Mouse (Mus musculus) naive thymus-derived CD4-positive, alpha-beta T cell, adult 2 months (primary cell): ENCODE results near the gene Creb1.
A peak's percentile ranks its signal among the peaks of the same experiment; 100 is the strongest.
"Not testable (repeated sequence)": the region's sequence is repeated elsewhere in the genome, so short reads cannot be mapped to it uniquely, and the experiment has no call there.

Experiments used
- DNase-seq: peaks from one replicate; pipeline ENCODE4 v3.0.0-alpha.2; 2011; ENCODE audit warnings: low read depth

The Creb1 gene

GRCm38 (mm10) chr1:64543750-64544149 lies 11.3 kb downstream of the Creb1 start:
- peak; percentile 62 for DNase-seq

- no peak for DNase-seq
Observed at GRCm38 (mm10) chr1:64546070-64546469, 13.6 kb downstream of the Creb1 start.

- DNase-seq, result no peak
Observed at GRCm38 (mm10) chr1:64549380-64549779, 16.9 kb downstream of the Creb1 start.

GRCm38 (mm10) chr1:64551908-64552307 lies 19.5 kb downstream of the Creb1 start:
- no peak for DNase-seq

GRCm38 (mm10) chr1:64560105-64560504 lies 27.7 kb downstream of the Creb1 start:
- no peak for DNase-seq

- DNase-seq, result no peak
Observed at GRCm38 (mm10) chr1:64568206-64568605, 35.8 kb downstream of the Creb1 start.

GRCm38 (mm10) chr1:64576022-64576421 lies 43.6 kb downstream of the Creb1 start:
- no peak for DNase-seq

GRCm38 (mm10) chr1:64576732-64577131 lies 44.3 kb downstream of the Creb1 start:
- DNase-seq, result no peak

GRCm38 (mm10) chr1:64577911-64578310 lies 45.5 kb downstream of the Creb1 start:
- not testable (repeated sequence) for DNase-seq

- DNase-seq, result no peak
Observed at GRCm38 (mm10) chr1:64578801-64579200, 46.4 kb downstream of the Creb1 start.

- DNase-seq, result no peak
Observed at GRCm38 (mm10) chr1:64598926-64599325, 66.5 kb downstream of the Creb1 start.

- no peak for DNase-seq
Observed at GRCm38 (mm10) chr1:64600413-64601077, 68.1 kb downstream of the Creb1 start.

- DNase-seq, result no peak
Observed at GRCm38 (mm10) chr1:64601242-64601842, 68.9 kb downstream of the Creb1 start.

GRCm38 (mm10) chr1:64603381-64603780 lies 70.9 kb downstream of the Creb1 start:
- peak; percentile 25 for DNase-seq

- no peak for DNase-seq
Observed at GRCm38 (mm10) chr1:64609145-64609544, 76.7 kb downstream of the Creb1 start.

GRCm38 (mm10) chr1:64609976-64610375 lies 77.5 kb downstream of the Creb1 start:
- no peak for DNase-seq

- DNase-seq, result no peak
Observed at GRCm38 (mm10) chr1:64614311-64614710, 81.9 kb downstream of the Creb1 start.

GRCm38 (mm10) chr1:64614801-64615345 lies 82.4 kb downstream of the Creb1 start:
- DNase-seq, result no peak

GRCm38 (mm10) chr1:64615531-64615991 lies 83.1 kb downstream of the Creb1 start:
- DNase-seq, result no peak

- DNase-seq, result no peak
Observed at GRCm38 (mm10) chr1:64616076-64616475, 83.6 kb downstream of the Creb1 start.

GRCm38 (mm10) chr1:64616531-64616880 lies 84.1 kb downstream of the Creb1 start:
- DNase-seq, result peak; percentile 43

- peak; percentile 87 for DNase-seq
Observed at GRCm38 (mm10) chr1:64616881-64617714, 84.7 kb downstream of the Creb1 start, which contains the start of gene Mettl21a. Gene Mettl21a (minus strand): TSS chr1:64617242.

- DNase-seq, result peak; percentile 77
Observed at GRCm38 (mm10) chr1:64617715-64617984, 85.2 kb downstream of the Creb1 start.
